Mouse (Mus musculus) B cell, adult 67 days (primary cell): ENCODE data around the gene Atp6v1g2. TPM values are rescaled to one million over a fixed set of nuclear protein-coding genes. Genes with fewer than 3 reads are reported as not detected.

Experiments
- total RNA-seq, 2 experiments: library from RNA; stranded (reverse); gene quantifications; 4 replicates each; pipeline ENCODE4 v1.2.4; 2023

The Atp6v1g2 gene
- 1 to 10 TPM; 1.2 to 2.9 TPM for total RNA-seq

DNA sequence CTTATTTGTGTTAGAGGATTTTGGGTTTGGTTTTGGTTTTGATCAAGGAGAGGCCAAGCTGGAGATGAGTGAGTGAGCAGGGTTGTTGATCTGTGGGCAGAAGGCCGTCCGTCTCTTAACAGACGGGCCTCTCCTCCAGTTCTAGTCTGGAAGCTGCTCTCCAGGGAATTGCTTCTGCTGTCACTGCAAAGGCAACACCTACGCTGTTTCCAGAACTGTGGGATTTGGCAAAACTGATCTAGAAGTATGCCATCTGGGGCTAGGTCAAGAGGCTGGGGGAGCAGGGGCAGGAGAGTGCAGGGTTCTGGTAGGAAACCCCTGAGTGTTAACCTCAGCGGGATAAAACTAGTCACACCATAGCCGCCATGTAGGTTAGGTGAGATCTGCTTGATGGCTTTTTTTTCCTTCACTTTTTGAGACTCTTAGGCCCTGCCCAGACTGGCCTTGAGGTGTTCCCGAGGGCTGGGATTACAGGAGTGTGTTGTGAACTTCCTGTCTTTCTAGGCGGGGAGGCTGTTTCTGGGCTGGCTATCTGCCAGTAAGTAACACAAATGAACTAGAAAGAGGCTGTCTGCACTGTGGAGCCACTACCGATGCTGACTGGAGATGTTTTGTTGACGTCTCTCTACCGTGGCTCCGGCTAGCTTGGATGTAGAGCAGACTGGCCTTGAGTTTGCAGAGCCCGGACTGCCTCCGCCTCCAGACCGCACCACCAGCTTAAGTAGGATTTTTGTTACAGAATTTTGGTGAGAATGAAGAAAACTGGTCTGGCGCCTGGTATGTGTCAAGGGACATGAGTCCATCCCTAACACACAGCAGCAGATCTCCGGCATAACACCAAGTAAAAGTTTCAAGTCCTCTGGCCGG lies at the start of gene Atp6v1g2:
Gene Atp6v1g2, plus strand, starts transcription at position 547 of the 867 bp plus-strand sequence.

DNA sequence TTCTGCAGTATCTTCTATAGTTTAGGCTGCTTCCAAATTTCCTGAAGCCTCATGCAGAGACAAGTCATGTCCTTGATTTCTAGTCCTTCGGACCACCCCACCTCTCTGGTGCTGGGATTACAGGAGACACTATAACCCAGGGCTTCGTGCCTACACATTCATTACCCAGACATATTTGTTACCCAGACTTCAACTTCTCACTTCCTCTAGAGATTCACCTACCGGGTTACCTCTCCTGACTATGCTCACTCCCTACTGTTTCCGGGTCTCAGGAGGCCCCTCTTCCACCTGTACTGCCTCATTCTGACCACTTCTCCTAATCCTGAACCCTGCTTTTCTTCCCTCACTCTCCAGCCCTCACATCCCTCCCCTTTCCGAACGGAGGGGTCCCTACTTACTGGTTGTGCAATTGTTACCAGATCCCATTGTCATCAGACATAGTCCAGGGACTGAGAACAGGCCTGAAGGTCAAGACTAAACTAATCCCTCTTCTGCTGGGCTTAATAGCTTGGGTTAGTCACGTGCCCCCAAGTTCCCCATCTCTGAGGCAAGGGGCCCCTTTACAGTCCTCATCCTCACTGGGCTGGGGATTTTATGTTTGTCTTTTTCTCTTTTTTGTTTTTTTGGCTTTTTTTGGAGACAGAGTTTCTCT lies 45.4 kb upstream of the Atp6v1g2 start, which contains the start of gene Lst1:
Gene Lst1, minus strand, starts transcription at position 481 of the 652 bp plus-strand sequence.

DNA sequence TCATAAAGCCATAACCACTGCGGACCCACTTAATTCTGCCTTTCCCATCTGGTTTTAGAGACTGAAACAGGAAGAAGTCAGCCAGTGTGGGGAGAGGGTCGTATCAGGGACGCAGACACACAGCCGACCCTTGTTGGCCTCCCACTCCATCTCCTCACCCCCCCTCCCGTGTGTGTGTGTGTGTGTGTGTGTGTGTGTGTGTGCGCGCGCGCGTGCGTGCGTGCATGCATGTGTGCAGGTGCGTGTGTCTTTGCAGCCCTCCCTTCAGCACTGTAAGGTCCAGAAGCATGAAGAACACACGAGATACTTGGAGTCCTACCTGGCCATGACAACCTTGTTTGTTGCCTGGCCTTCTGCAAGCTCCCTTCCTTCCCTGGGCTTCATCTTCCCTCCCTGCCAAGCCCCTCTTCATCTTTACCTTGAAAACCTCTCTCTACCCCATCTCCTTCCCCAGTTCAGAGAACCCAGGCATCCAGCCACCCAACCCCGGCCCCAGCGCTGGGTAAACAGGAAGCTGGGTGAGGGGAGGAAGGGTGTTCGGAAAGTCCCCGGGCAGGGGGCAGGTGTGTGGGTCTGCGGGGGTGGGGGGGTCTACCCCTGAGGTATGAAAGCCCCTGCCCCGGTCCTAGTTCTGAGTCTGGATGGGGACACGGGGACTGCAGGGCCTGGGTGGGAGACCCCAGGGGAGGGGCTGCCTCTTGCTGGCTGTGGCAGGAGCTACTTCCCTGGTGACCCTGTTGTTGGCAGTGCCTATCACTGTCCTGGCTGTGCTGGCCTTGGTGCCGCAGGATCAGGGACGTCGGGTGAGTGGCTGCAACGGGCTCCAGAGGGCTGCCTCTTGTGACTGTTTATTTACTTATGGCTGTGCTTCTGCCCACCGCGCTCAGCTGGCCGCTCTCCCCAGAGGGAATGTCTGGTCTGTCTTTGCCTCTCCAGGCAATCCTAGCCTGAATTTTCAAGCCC lies 39.3 kb upstream of the Atp6v1g2 start, which contains the start of gene Ltb:
Gene Ltb, plus strand, starts transcription at position 559 of the 963 bp plus-strand sequence.

DNA sequence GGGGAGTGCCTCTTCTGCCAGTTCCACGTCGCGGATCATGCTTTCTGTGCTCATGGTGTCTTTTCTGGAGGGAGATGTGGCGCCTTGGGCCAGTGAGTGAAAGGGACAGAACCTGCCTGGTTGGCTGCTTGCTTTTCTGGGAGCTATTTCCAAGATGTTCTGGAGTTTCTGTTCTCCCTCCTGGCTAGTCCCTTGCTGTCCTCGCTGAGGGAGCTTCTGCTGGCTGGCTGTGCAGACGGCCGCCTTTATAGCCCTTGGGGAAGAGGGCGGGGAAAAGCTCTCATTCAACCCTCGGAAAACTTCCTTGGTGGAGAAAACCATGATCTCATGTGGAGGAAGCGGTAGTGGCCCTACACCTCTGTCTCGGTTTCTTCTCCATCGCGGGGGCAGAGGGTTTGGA lies 31.7 kb upstream of the Atp6v1g2 start, which contains the start of gene Tnf:
Gene Tnf, minus strand, starts transcription at position 221 of the 400 bp plus-strand sequence.

DNA sequence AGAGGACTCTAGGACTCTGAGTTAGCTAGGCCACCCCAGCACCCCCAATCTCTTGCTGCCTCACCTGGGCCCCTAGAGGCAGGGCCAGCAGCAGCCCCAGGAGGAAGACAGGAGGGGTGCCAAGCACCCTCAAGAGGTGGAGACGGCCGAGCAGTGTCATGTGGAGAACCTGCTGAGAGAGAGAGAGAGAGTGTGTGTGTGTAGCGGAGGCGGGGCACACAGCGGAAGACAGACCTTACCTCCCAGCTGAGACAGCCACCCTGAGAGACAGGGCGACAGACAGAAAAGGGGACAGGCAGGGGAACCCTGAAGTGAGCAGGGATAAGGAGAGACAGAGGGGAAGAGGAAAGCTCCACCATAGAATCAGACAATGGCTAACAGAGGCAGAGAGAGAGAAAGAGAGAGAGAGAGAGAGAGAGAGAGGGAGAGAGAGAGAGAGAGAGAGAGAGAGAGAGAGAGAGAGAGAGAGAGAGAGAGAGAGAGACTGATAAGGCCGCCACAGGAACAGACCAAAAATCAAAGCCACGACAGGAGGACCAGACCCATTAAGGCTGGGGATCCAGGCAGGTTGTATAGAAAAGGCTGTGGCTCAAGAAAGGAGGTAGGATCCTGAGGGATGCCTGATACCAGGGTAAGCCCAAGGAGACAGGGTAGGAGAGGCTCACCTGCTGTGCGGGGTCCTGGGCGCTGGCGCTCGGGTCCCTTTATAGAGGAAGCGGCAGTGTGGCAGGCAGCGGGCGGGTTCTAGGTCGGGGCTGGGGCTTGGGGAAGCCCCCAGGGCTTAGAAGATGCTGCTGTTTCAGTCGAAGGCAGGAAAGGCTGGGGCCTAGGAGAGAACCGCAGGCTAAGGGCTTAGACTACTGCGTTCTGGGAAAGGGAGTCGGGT lies 28.7 kb upstream of the Atp6v1g2 start, which contains the start of gene Lta:
Gene Lta, minus strand, starts transcription at position 858 of the 886 bp plus-strand sequence.

DNA sequence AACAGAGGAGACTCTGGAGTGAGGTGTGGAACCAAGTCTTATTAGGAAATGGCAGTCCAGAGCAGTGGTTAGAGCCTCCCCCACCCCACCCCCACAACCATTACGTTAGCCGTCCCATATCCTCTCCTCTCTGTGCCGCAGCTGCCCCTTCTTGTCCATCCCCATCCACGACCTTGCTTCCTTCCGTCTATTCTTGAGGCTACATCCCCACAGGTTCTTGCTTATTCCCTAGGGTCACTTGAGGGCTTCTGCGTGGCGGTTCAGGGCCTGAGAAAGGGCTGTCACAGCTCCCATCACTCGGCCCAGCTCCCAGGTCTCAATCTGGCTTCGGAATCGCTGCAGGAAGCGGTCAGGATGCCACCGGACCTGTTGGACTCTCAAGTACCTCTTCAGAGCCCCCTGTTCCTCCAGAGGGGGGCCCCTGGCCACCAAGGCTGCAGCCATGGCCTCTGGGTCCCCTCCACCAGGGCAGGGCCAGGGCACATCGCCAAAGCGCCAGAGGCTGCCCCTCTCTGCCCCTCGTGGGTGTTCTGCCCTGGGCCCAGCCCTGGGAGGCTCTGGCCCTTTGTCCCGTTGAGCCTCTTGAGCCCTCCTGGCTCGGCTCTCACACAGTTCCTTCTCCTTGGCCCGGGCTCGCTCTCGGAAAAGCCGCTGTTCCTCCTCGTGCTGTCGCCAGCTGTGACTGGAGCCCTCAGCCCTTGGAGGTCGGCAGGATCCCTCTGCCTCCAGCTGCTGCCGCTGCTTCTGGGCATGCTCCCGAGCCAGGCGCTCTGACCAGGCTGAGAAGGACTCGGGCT lies 13.1 kb upstream of the Atp6v1g2 start, which contains the start of gene Gm16181:
Gene Gm16181, plus strand, starts transcription at position 679 of the 797 bp plus-strand sequence.

DNA sequence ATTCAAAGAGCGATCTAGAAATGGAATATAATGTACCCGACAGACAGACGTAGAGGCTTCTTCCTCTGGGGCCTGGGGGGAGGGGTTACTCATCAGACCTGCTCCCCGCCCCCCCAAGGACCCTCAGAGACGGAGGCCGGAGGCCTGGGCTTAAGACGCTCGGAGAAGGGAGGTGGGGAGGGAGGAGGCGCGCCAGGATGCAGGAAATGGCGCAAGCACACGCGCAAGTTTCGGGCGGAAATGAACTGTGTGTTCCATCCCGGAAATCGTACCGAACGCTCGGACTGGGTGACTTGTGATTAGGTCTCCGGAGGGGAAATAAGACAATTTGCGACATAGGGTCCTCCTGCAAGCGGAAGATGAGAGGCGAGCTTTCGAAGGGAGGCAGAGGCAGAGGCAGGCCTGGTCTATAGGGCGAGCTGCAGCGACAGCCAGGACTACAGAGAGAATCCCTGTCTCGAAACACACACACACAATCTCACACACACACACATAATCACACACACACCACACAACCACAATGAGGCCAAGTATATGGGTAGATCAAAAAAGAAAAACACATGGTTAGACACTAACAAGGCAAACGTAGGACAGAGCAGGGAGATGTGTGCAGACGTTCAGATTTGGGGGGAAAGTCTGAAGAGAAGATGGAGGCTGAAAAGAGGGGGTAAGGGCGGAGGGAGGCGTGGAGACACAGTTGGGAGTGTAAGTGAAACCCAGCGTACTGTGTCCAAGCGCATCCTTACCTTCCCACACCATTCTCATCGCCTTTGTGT lies 2.3 kb downstream of the Atp6v1g2 start, which contains the start of gene Nfkbil1:
Gene Nfkbil1, minus strand, starts transcription at position 179 of the 776 bp plus-strand sequence.

DNA sequence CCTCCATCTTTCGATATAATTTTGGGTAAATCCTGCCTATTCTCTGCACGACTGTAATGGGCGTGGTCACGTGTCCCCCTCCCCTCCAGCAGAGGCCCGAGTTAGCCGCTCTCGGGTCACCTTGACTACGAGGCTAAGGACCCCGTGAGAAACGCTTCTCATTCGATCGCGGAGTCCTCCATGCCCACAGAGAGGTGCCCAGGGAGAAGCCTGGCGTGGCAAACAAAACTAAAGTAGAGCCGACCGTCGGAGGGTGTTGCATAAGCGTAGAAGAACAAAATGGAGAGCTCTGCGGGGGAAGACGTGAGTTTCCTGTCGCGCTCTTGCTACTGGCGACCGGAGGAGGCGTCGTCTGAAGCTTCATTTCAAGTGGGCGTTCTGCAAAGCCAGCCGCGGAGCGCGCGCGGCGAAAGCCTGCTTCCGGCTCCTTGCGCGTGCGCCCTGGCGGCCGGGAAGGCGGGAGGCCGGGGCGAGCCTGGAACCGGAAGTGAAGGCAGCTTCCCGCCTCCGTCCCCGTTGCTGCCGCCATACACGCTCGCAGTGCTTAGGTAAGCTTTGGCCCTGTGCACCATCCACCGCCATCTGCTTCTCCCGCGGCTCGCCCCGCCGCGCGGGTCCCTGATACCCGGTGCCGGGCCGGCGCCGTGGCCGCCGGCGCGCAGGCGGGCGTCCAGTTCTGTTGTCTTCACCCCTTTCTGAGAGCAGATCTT lies 8.0 kb downstream of the Atp6v1g2 start, which contains the start of gene Ddx39b:
Gene Ddx39b, plus strand, starts transcription at position 442 of the 710 bp plus-strand sequence.

DNA sequence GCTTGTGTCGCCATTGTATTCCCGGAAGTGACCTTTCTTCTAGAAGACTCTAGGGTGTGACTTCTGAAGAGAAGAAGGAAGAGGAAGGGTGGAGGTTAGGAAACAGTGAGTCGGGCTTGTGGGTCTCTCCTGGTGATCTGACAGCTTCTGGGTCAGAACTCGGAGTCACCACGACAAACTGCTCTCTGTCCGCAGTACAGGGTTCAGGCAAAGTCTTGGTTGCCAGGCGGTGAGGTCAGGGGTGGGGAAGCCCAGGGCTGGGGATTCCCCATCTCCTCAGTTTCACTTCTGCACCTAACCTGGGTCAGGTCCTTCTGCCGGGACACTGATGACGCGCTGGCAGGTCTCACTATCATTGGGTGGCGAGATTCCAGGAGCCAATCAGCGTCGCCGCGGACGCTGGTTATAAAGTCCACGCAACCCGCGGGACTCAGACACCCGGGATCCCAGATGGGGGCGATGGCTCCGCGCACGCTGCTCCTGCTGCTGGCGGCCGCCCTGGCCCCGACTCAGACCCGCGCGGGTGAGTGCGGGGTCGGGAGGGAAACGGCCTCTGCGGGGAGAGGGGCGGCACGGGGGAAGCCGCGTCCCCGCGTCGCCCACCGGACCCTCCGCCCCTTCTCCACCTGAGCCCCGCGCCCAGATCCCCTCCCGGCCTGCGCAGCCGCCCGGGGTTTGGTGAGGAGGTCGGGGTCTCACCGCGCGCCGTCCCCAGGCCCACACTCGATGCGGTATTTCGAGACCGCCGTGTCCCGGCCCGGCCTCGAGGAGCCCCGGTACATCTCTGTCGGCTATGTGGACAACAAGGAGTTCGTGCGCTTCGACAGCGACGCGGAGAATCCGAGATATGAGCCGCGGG lies 29.4 kb downstream of the Atp6v1g2 start, which contains the start of gene H2-D1:
Gene H2-D1, plus strand, starts transcription at position 67 of the 859 bp plus-strand sequence.

Other genes starting within 250 kb of the Atp6v1g2 start
- gene Vars, start 232.7 kb upstream of the Atp6v1g2 start, total RNA-seq, result 100 to 1,000 TPM; 290 to 310 TPM
- gene Vwa7, start 217.1 kb upstream of the Atp6v1g2 start, total RNA-seq, result under 1 TPM; 0.50 to 0.75 TPM
- 1 to 10 TPM; 4.8 to 5.7 TPM for gene Sapcd1, start 205.6 kb upstream of the Atp6v1g2 start, total RNA-seq
- gene Msh5, start 186.9 kb upstream of the Atp6v1g2 start, total RNA-seq, result 10 to 100 TPM in 1 of 2 experiments, 1 to 10 TPM in 1; 9.7 to 13.8 TPM
- 100 to 1,000 TPM; 210 to 218 TPM for gene Clic1, start 183.7 kb upstream of the Atp6v1g2 start, total RNA-seq
- 1 to 10 TPM; 3.4 to 5.2 TPM for gene Ddah2, start 174.6 kb upstream of the Atp6v1g2 start, total RNA-seq
- not detected for gene Ly6g6c, start 168.3 kb upstream of the Atp6v1g2 start, total RNA-seq
- not detected for gene Mpig6b, start 167.5 kb upstream of the Atp6v1g2 start, total RNA-seq
- not detected for gene Ly6g6e, start 156.8 kb upstream of the Atp6v1g2 start, total RNA-seq
- not detected for gene Ly6g6d, start 155.6 kb upstream of the Atp6v1g2 start, total RNA-seq
- not detected for gene Ly6g6f, start 148.1 kb upstream of the Atp6v1g2 start, total RNA-seq
- gene Abhd16a, start 144.4 kb upstream of the Atp6v1g2 start, total RNA-seq, result 10 to 100 TPM; 71.6 to 74.8 TPM
- gene Ly6g5c, start 125.4 kb upstream of the Atp6v1g2 start, total RNA-seq, result not detected
- 1 to 10 TPM; 1.5 to 1.7 TPM for gene Ly6g5b, start 118.2 kb upstream of the Atp6v1g2 start, total RNA-seq
- 10 to 100 TPM; 31.1 to 34.0 TPM for gene Gpank1, start 112.2 kb upstream of the Atp6v1g2 start, total RNA-seq
- gene Csnk2b, start 111.6 kb upstream of the Atp6v1g2 start, total RNA-seq, result 100 to 1,000 TPM; 126 to 147 TPM
- 10 to 100 TPM; 16.6 to 25.1 TPM for gene D17H6S53E, start 107.3 kb upstream of the Atp6v1g2 start, total RNA-seq
- under 1 TPM; 0.56 to 0.93 TPM for gene Apom, start 101.6 kb upstream of the Atp6v1g2 start, total RNA-seq
- 100 to 1,000 TPM; 412 to 463 TPM for gene Bag6, start 98.5 kb upstream of the Atp6v1g2 start, total RNA-seq
- 100 to 1,000 TPM; 364 to 379 TPM for gene Prrc2a, start 68.8 kb upstream of the Atp6v1g2 start, total RNA-seq
- gene Aif1, start 57.6 kb upstream of the Atp6v1g2 start, total RNA-seq, result 1 to 10 TPM; 1.7 to 5.1 TPM
- 10 to 100 TPM; 32.6 to 54.4 TPM for gene Lst1, start 45.2 kb upstream of the Atp6v1g2 start, total RNA-seq
- gene Ltb, start 39.2 kb upstream of the Atp6v1g2 start, total RNA-seq, result 100 to 1,000 TPM; 669 to 686 TPM
- gene Tnf, start 31.7 kb upstream of the Atp6v1g2 start, total RNA-seq, result 10 to 100 TPM in 1 of 2 experiments, 1 to 10 TPM in 1; 9.6 to 14.5 TPM
- 10 to 100 TPM; 45.0 to 61.0 TPM for gene Lta, start 28.3 kb upstream of the Atp6v1g2 start, total RNA-seq
- not detected for gene Gm16181, start 12.8 kb upstream of the Atp6v1g2 start, total RNA-seq
- gene Nfkbil1, start 2.1 kb downstream of the Atp6v1g2 start, total RNA-seq, result 10 to 100 TPM; 11.2 to 16.2 TPM
- gene Ddx39b, start 8.1 kb downstream of the Atp6v1g2 start, total RNA-seq, result 100 to 1,000 TPM; 440 to 473 TPM
- 1,000 to 10,000 TPM; 1,708 to 1,769 TPM for gene H2-D1, start 29.1 kb downstream of the Atp6v1g2 start, total RNA-seq
- gene H2-Q1, start 86.7 kb downstream of the Atp6v1g2 start, total RNA-seq, result 10 to 100 TPM in 1 of 2 experiments, 1 to 10 TPM in 1; 9.7 to 10.1 TPM
- gene H2-Q2, start 108.6 kb downstream of the Atp6v1g2 start, total RNA-seq, result 1 to 10 TPM; 8.2 to 8.9 TPM
- gene H2-Q4, start 146.0 kb downstream of the Atp6v1g2 start, total RNA-seq, result 100 to 1,000 TPM; 285 to 307 TPM
- gene H2-Q6, start 191.2 kb downstream of the Atp6v1g2 start, total RNA-seq, result 100 to 1,000 TPM; 249 to 254 TPM
- 100 to 1,000 TPM; 133 to 144 TPM for gene H2-Q7, start 205.5 kb downstream of the Atp6v1g2 start, total RNA-seq
- 10 to 100 TPM; 53.7 to 58.6 TPM for gene H2-Q10, start 236.4 kb downstream of the Atp6v1g2 start, total RNA-seq